Mouse (Mus musculus): ENCODE measurements at regions not wholly inside any gene's neighbourhood (a gene's known extent, or its start where the extent isn't known, plus 50 kb on each side); places are given as distances from the start of the nearest gene placed in this dataset.

DNA sequence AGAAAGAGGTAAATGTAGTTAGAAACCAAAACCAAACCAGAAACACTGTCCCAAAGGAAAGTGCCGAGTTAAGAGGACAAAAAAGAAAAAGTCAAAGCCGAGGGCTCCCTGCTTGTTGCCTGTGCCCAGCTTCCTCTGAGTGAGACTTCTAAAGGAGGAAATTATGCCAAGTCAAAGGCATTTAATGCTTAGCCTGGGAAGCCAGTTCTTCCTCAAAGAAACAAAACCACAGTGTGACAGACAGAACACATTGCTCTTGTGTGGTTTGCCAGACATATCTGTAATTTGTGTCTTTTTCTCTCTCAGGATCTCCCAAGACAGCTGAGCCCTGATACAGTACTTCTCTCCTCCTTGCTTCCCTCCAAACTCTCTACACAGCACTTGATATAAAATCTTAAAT, 69.6 kb upstream of the Ifngr1 start:
- H3K9ac ChIP-seq = no peak overlapping the region
- 59% methylated on average over 2 of the region's 2 CpGs for WGBS
- no peak for ATAC-seq (ENCODE audit: borderline replicate concordance, extremely low read depth, low FRiP score, low TSS enrichment)
- H3K4me2 ChIP-seq = no peak overlapping the region
- no peaks in the 10 kb centered on the region for H3K27me3 ChIP-seq
- H3K36me3 ChIP-seq = no peaks in the 10 kb centered on the region
- H3K9me3 ChIP-seq = no peaks in the 10 kb centered on the region
- H3K4me3 ChIP-seq = no peak overlapping the region
- no peaks in the 10 kb centered on the region for H3K4me1 ChIP-seq
- H3K27ac ChIP-seq = no peak overlapping the region

DNA sequence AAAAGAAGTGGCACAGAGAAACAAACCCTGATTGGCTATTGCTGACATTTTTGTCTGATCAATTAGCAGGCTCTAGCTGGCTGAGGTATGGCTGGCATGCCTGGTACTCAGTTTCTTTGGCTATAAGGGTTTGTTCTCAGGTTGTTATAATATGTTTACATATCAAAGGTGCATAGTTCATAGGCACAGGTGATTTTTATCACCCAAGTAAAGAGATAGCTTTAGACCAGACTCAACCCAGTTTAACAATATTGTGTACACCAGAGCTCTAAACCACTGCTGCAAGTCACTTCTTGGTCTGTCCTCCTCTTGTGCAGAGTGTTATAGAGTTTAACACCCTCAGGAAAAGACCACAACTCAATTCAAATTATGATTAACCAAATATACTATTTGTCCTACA, 65.8 kb upstream of the Ifngr1 start:
- no peak overlapping the region for H3K9ac ChIP-seq
- no peak overlapping the region for H3K4me3 ChIP-seq
- H3K9me3 ChIP-seq = no peaks in the 10 kb centered on the region
- no peaks in the 10 kb centered on the region for H3K27me3 ChIP-seq
- no peak overlapping the region for H3K4me2 ChIP-seq
- H3K4me1 ChIP-seq = no peaks in the 10 kb centered on the region
- no peaks in the 10 kb centered on the region for H3K36me3 ChIP-seq
- ATAC-seq (ENCODE audit: borderline replicate concordance, extremely low read depth, low FRiP score, low TSS enrichment) = no peak
- H3K27ac ChIP-seq = no peak overlapping the region

DNA sequence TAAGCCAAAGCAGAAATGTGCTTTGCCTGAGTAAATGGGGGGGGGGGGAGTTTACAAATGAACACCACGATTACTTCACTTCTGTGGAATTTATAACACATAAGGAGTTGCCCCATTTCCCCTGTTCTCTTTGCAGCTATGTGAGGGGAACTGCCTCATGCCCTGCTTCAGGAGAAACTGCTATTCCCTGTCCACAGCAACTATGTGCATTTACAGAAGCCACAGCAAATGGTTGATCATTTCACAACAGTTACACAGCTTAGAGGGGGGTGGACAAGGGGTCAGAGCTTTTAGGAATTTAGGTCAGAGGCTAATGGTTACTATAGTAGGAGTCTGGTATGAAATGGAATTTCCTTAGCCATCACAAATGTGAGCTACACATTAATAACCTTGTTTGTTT, 65.4 kb upstream of the Ifngr1 start:
- ATAC-seq (ENCODE audit: borderline replicate concordance, extremely low read depth, low FRiP score, low TSS enrichment) = no peak

DNA sequence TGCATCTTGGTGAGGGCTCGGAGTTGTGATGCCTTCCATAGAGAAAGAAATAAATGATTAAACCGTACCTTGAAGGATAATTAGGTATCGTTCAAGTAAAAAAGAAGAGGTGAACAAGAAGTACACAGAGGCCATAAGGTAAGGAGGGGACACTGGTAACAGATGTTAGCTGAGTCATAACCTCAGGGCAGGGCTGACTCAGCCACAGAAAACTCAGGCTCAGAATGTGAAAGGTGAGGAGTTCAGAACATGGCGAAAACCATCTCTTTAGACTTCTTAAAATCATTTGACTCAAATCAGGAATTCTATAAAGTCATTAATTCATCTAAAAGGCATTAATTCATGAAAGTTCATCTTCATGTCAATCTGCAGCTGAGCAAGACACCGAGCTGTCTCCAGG, 62.1 kb upstream of the Ifngr1 start:
- H3K4me2 ChIP-seq = no peak overlapping the region
- no peaks in the 10 kb centered on the region for H3K9me3 ChIP-seq
- ATAC-seq (ENCODE audit: borderline replicate concordance, extremely low read depth, low FRiP score, low TSS enrichment) = no peak
- H3K4me1 ChIP-seq = no peaks in the 10 kb centered on the region
- WGBS = 88% methylated on average over 5 of the region's 5 CpGs
- no peak overlapping the region for H3K4me3 ChIP-seq
- H3K9ac ChIP-seq = no peak overlapping the region
- H3K27ac ChIP-seq = no peak overlapping the region
- H3K36me3 ChIP-seq = no peaks in the 10 kb centered on the region
- H3K27me3 ChIP-seq = no peaks in the 10 kb centered on the region

More for the DNA sequence above, 65.4 kb upstream of the Ifngr1 start:
- Histone ChIP-seq H3K9ac (no peak overlapping the region), H3K9me3 (no peaks in the 10 kb centered on the region), H3K27ac (no peak overlapping the region), H3K4me2 (no peak overlapping the region), H3K27me3 (no peaks in the 10 kb centered on the region), H3K36me3 (no peaks in the 10 kb centered on the region), H3K4me3 (no peak overlapping the region), H3K4me1 (no peaks in the 10 kb centered on the region)
- 0% methylated on average over 1 of the region's 1 CpGs for WGBS

DNA sequence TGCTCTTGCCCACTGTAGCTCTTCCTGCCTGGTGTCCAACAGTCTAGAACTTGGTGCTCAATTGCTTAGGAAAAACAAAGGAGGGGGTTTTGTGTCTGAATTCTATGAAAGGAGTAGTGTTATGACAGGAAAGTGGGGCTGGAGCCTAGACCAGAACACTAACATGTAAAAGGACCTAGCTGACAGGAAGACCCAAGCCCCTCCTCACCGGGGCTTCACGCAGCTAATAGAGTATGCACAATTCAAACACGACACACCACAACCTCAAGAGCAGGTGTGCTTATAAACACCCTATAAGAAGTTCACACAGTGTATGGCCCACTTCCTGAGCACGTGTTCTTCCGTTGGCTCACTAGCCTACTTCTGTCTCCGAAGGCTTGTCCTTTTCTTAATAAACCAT, 61.7 kb upstream of the Ifngr1 start:
- ATAC-seq (ENCODE audit: borderline replicate concordance, extremely low read depth, low FRiP score, low TSS enrichment) = no peak
- Histone ChIP-seq H3K4me3 (no peak overlapping the region), H3K9me3 (no peaks in the 10 kb centered on the region), H3K4me2 (no peak overlapping the region), H3K4me1 (no peaks in the 10 kb centered on the region), H3K36me3 (no peaks in the 10 kb centered on the region), H3K27ac (no peak overlapping the region), H3K9ac (no peak overlapping the region), H3K27me3 (no peaks in the 10 kb centered on the region)
- 87% methylated on average over 6 of the region's 6 CpGs for WGBS

DNA sequence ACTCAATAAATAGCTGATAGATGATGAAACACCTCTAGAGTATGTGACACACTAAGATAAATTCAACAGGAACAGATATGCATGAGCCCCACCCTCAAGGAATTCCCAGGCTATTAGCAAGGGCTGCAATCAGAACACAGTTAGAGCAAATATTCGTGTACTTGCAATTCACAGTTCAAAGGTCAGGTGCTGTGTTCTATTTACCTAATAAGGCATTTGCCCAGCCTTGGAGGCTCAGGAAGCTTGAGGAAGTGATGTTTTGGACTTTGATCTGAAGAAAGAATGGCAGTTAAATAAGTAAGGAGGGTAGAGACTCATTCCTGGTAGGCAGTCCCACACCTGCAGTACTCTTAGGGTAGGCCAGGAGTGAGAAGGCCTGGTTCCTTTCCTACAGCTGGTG, 60.3 kb upstream of the Ifngr1 start:
- H3K27ac ChIP-seq = no peak overlapping the region
- ATAC-seq (ENCODE audit: borderline replicate concordance, extremely low read depth, low FRiP score, low TSS enrichment) = no peak
- H3K27me3 ChIP-seq = no peaks in the 10 kb centered on the region
- 22% methylated on average over 1 of the region's 1 CpGs for WGBS
- no peak overlapping the region for H3K4me2 ChIP-seq
- H3K4me3 ChIP-seq = no peak overlapping the region
- no peaks in the 10 kb centered on the region for H3K4me1 ChIP-seq
- H3K9me3 ChIP-seq = no peaks in the 10 kb centered on the region
- H3K36me3 ChIP-seq = no peaks in the 10 kb centered on the region
- H3K9ac ChIP-seq = no peak overlapping the region

DNA sequence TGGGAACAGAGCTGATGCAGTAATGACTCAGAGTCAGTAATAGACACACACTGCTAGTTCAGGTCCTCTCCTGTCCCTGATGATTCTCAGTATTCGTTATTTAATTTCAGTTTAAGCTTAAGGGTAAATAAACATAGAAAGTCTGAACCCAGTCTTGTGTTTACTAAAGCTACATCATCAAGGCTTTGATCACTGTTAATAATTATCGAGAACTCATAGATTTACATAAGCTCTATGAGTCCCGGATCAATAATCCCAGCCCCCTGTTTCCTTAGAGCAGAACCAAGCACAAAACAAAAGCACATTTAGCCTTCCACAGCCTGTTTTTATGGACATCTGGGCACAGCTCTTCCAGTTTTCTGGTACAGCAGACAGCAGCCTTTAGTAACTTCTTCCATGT, 59.0 kb upstream of the Ifngr1 start:
- Histone ChIP-seq H3K4me3 (no peak overlapping the region), H3K4me1 (no peaks in the 10 kb centered on the region), H3K9me3 (no peaks in the 10 kb centered on the region), H3K4me2 (no peak overlapping the region), H3K27ac (no peak overlapping the region), H3K9ac (no peak overlapping the region), H3K36me3 (no peaks in the 10 kb centered on the region), H3K27me3 (no peaks in the 10 kb centered on the region)
- WGBS = 83% methylated on average over 3 of the region's 3 CpGs
- no peak for ATAC-seq (ENCODE audit: borderline replicate concordance, extremely low read depth, low FRiP score, low TSS enrichment)

DNA sequence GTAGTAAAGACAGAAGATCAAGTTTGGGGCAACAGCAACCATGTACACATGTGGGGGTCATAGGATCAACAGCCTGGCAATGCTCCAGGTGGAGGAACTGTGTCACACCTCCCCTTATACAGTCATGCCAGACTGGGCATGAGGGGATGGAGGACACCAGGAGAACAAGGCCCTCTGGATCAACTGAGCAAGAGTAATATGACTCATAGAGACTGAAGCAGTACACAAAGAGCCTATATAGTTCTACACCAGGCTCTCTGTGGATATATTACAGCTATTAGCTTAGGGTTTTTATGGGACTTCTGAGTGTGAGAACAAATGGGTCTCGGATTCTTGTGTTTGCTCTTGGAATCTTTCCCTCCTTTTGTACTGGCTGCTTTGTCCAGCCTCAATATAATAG, 57.9 kb upstream of the Ifngr1 start:
- Histone ChIP-seq H3K4me3 (no peak overlapping the region), H3K4me1 (no peaks in the 10 kb centered on the region), H3K27ac (no peak overlapping the region), H3K9ac (no peak overlapping the region), H3K9me3 (no peaks in the 10 kb centered on the region), H3K4me2 (no peak overlapping the region), H3K36me3 (no peaks in the 10 kb centered on the region), H3K27me3 (no peaks in the 10 kb centered on the region)
- no peak for ATAC-seq (ENCODE audit: borderline replicate concordance, extremely low read depth, low FRiP score, low TSS enrichment)
- 60% methylated on average over 1 of the region's 1 CpGs for WGBS
